25 mouse cellular contexts compared by ENCODE assay signal in genomic region chr14:12915431-12915830, GRCm38 (mm10).
DNase-seq lines count a peak whose midpoint lies in the region; ATAC-seq lines count a peak whose summit lies in the region.
"Had no signal": no experiment of that assay in that cellular context is flagged by ENCODE, and none has a peak within 500 bp of the region (broad histone marks: within the 10 kb centered on the region; RNA-seq: fewer than 3 reads in every experiment).

No protein-coding gene starts in this region.

- H3K4me3 ChIP-seq in neural tube, embryonic 15.5 days (replicated peaks): no peak overlapping the region
- H3K4me3 ChIP-seq: forebrain, embryonic 10.5 days; forebrain, embryonic 13.5 days; gastrocnemius, adult 2 months; heart, adult 2 months; heart, embryonic 10.5 days; heart, embryonic 13.5 days; hindbrain, embryonic 12.5 days; hindbrain, embryonic 15.5 days had no signal

- H3K9me3 ChIP-seq in neural tube, embryonic 15.5 days (replicated peaks): no peaks in the 10 kb centered on the region
- H3K9me3 ChIP-seq: forebrain, embryonic 10.5 days; forebrain, embryonic 13.5 days; G1E; heart, embryonic 10.5 days; heart, embryonic 13.5 days; hindbrain, embryonic 12.5 days; hindbrain, embryonic 15.5 days had no signal

- no peak overlapping the region for H3K9ac ChIP-seq in neural tube, embryonic 15.5 days (replicated peaks)
- H3K9ac ChIP-seq: forebrain, embryonic 13.5 days; heart, embryonic 13.5 days; hindbrain, embryonic 12.5 days; hindbrain, embryonic 15.5 days had no signal

- no peaks in the 10 kb centered on the region for H3K36me3 ChIP-seq in neural tube, embryonic 15.5 days
- H3K36me3 ChIP-seq: forebrain, embryonic 10.5 days; G1E; heart, embryonic 10.5 days; heart, embryonic 13.5 days; hindbrain, embryonic 12.5 days; hindbrain, embryonic 15.5 days had no signal

- H3K4me1 ChIP-seq in neural tube, embryonic 15.5 days: no peaks in the 10 kb centered on the region
- H3K4me1 ChIP-seq: forebrain, embryonic 13.5 days; heart, embryonic 10.5 days; heart, embryonic 13.5 days; hindbrain, embryonic 12.5 days; hindbrain, embryonic 15.5 days had no signal

- H3K4me2 ChIP-seq in neural tube, embryonic 15.5 days: no peak overlapping the region
- H3K4me2 ChIP-seq: forebrain, embryonic 13.5 days; heart, embryonic 13.5 days; hindbrain, embryonic 12.5 days; hindbrain, embryonic 15.5 days had no signal

- no peak for ATAC-seq in neural tube, embryonic 15.5 days (ENCODE audit: low FRiP score)
- ATAC-seq: forebrain, embryonic 13.5 days; forebrain, embryonic 16.5 days; intestine, postnatal 0 days had no signal

- 89% methylated on average over 2 of the region's 2 CpGs for WGBS in neural tube, embryonic 15.5 days

- peak; percentile 29 for DNase-seq in heart, adult 11 months
- DNase-seq in heart, postnatal 25 days (ENCODE audit: low spot score): no peak
- peak; percentile 32 for DNase-seq in adrenal gland, postnatal 10 days
- peak; percentile 59 to 67 for DNase-seq in adrenal gland, postnatal 36 days
- no peak for DNase-seq in gastrocnemius, postnatal 25 days
- DNase-seq: B cell, adult 2 months; cerebellum, adult 18-20 months; cerebellum, adult 9-10 months; cerebellum, postnatal 14 days; gastrocnemius, adult 2 months; gastrocnemius, postnatal 14 days; heart, adult 2 months; heart, postnatal 14 days; kidney, adult 2 months had no signal

- no peak overlapping the region for H3K27ac ChIP-seq in neural tube, embryonic 15.5 days (replicated peaks)
- H3K27ac ChIP-seq: forebrain, embryonic 10.5 days; forebrain, embryonic 13.5 days; gastrocnemius, adult 2 months; heart, adult 2 months; heart, embryonic 10.5 days; heart, embryonic 13.5 days; hindbrain, embryonic 12.5 days; hindbrain, embryonic 15.5 days had no signal

- H3K27me3 ChIP-seq in neural tube, embryonic 15.5 days (replicated peaks): no peaks in the 10 kb centered on the region
- H3K27me3 ChIP-seq: CH12.LX; forebrain, embryonic 13.5 days; heart, embryonic 13.5 days; hindbrain, embryonic 12.5 days; hindbrain, embryonic 15.5 days had no signal

- intact Hi-C loops in heart, postnatal 25 days (cut with DNase I): no loop called here

Comparison
In these comparisons a context has a peak if more than half of its experiments do, and no peak if none do; other contexts are left out.
1. DNase-seq: peak in heart, adult 11 months (single experiment), adrenal gland, postnatal 10 days (single experiment) and adrenal gland, postnatal 36 days (2 of 2); none in heart, postnatal 25 days (single experiment) and gastrocnemius, postnatal 25 days (single experiment).